In genomic region chr3:145195240-145195923, GRCm38 (mm10) we compare ENCODE assay signal across 21 mouse cellular contexts.
DNase-seq lines count a peak whose midpoint lies in the region; ATAC-seq and TF ChIP-seq lines count a peak whose summit lies in the region.
"Had no signal": no experiment of that assay in that cellular context is flagged by ENCODE, and none has a peak within 500 bp of the region (broad histone marks: within the 10 kb centered on the region; RNA-seq: fewer than 3 reads in every experiment).

No protein-coding gene starts in this region.

- H3K4me2 ChIP-seq in limb, embryonic 15.5 days: no peak overlapping the region
- H3K4me2 ChIP-seq: forebrain, embryonic 12.5 days; hindbrain, embryonic 15.5 days; liver, embryonic 13.5 days had no signal

- WGBS in limb, embryonic 15.5 days: 76% methylated on average over 8 of the region's 8 CpGs

- peak; percentile 22 for ATAC-seq in Patski
- ATAC-seq in limb, embryonic 15.5 days (ENCODE audit: insufficient number of reproducible peaks, low FRiP score, low TSS enrichment, low read depth): no peak
- no peak for ATAC-seq in erythroblast, adult 5-6 weeks (replicated peaks; ENCODE audit: low FRiP score, poor library complexity, severe bottlenecking)
- ATAC-seq: lung, postnatal 0 days; midbrain, embryonic 16.5 days had no signal

- in situ Hi-C loops in Patski (cut with MboI; ENCODE audit: low pct_unique_long_range_greater_than_20kb): no loop called here

- no peaks in the 10 kb centered on the region for H3K27me3 ChIP-seq in Patski
- H3K27me3 ChIP-seq in limb, embryonic 15.5 days: no peaks in the 10 kb centered on the region
- H3K27me3 ChIP-seq: forebrain, embryonic 12.5 days; hindbrain, embryonic 15.5 days; liver, embryonic 13.5 days; megakaryocyte, embryonic 14.5 days had no signal

- peak; percentile 4 to 24 for DNase-seq in adrenal gland, adult (ENCODE audit: inconsistent age in 2 of 2, low spot score in 1 of 2)
- DNase-seq in adrenal gland, adult 18-20 months (ENCODE audit: low spot score in 2 of 2): no peak
- peak; percentile 11 for DNase-seq in 3134 (ENCODE audit: extremely low read depth, insufficient read length, low spot score)
- DNase-seq in Patski (ENCODE audit: low read depth, low spot score): peak; percentile 9
- DNase-seq in lung, postnatal 4 days: no peak
- DNase-seq in left cerebral cortex, adult 9 months (ENCODE audit: low spot score in 2 of 2): no peak
- DNase-seq: cerebellum, adult 9-10 months; gastrocnemius, postnatal 36 days; heart, postnatal 10 days; kidney, adult 2 months; kidney, postnatal 36 days; layer of hippocampus, adult 9-11 months; liver, embryonic 13.5 days; spleen, adult 18-20 months had no signal

- H3K4me1 ChIP-seq in limb, embryonic 15.5 days: no peaks in the 10 kb centered on the region
- H3K4me1 ChIP-seq: forebrain, embryonic 12.5 days; hindbrain, embryonic 15.5 days; liver, embryonic 13.5 days had no signal

- H3K4me3 ChIP-seq in limb, embryonic 15.5 days: no peak overlapping the region
- H3K4me3 ChIP-seq: forebrain, embryonic 12.5 days; hindbrain, embryonic 15.5 days; liver, embryonic 13.5 days; megakaryocyte, embryonic 14.5 days had no signal

- CTCF ChIA-PET in Patski (lab: Charles Lee): interaction anchor here (1.0 kb wide), 1 partner anchor 18 kb away, joined by 3 read pairs; no protein-coding TSS in a partner anchor

- no peak for TF ChIP-seq CTCF in Patski (IDR thresholded peaks at IDR 0.05)

- H3K36me3 ChIP-seq in limb, embryonic 15.5 days: no peaks in the 10 kb centered on the region
- H3K36me3 ChIP-seq: forebrain, embryonic 12.5 days; hindbrain, embryonic 15.5 days; liver, embryonic 13.5 days had no signal

- no peaks in the 10 kb centered on the region for H3K9me3 ChIP-seq in limb, embryonic 15.5 days
- H3K9me3 ChIP-seq: forebrain, embryonic 12.5 days; hindbrain, embryonic 15.5 days; liver, embryonic 13.5 days had no signal

- H3K9ac ChIP-seq in limb, embryonic 15.5 days: no peak overlapping the region
- H3K9ac ChIP-seq: forebrain, embryonic 12.5 days; hindbrain, embryonic 15.5 days; liver, embryonic 13.5 days had no signal

- H3K27ac ChIP-seq in limb, embryonic 15.5 days: 0 out of 2 replicates have a peak overlapping the region, but pooled peaks have one; percentile 13
- H3K27ac ChIP-seq: forebrain, embryonic 12.5 days; hindbrain, embryonic 15.5 days; liver, embryonic 13.5 days had no signal

- POLR2A ChIA-PET in Patski (lab: Charles Lee): no interaction called here

Comparison
In these comparisons a context has a peak if more than half of its experiments do, and no peak if none do; other contexts are left out.
1. DNase-seq: peak in adrenal gland, adult (2 of 2), 3134 (single experiment) and Patski (single experiment); none in adrenal gland, adult 18-20 months (0 of 2), lung, postnatal 4 days (0 of 2) and left cerebral cortex, adult 9 months (0 of 2).